Mouse (Mus musculus): Measurements from ENCODE around the gene Pnpla8.

- TF ChIP-seq GATA1 (IDR thresholded peaks at IDR 0.05; ENCODE audit: borderline replicate concordance, low read length) (no peak), TAL1 (conservative IDR thresholded peaks at IDR 0.05; ENCODE audit: low read depth, low read length) (no peak), CTCF (IDR thresholded peaks at IDR 0.05; ENCODE audit: low read depth, low read length) (no peak), GATA2 (IDR thresholded peaks at IDR 0.05; ENCODE audit: borderline replicate concordance, low read depth, low read length) (no peak)
These were observed 82.8 kb downstream of the Pnpla8 start for GRCm38 (mm10) chr12:44304012-44304411.

All from G1E (cell line).